Mouse (Mus musculus) C2C12 (cell line): ENCODE results near the gene Hebp1. TPM values are rescaled to one million over a fixed set of nuclear protein-coding genes. Genes with fewer than 3 reads are reported as not detected.

ENCODE experiments used
- H3K27me3 ChIP-seq: one replicate; pipeline ENCODE4 v1.6.1; 2011; ENCODE audit not compliant: control insufficient read depth, insufficient read depth, insufficient read length
- H3K36me3 ChIP-seq: one replicate; pipeline ENCODE4 v1.6.1; 2011; ENCODE audit not compliant: control insufficient read depth, insufficient read depth
- H3K4me3 ChIP-seq: one replicate; pipeline ENCODE4 v1.5.1; 2011; ENCODE audit warnings: mild to moderate bottlenecking, control low read depth; ENCODE audit not compliant: poor library complexity, insufficient read depth, severe bottlenecking
- H3K79me2 ChIP-seq: one replicate; pipeline ENCODE4 v1.6.1; 2011; ENCODE audit not compliant: control insufficient read depth, insufficient read depth
- H3K79me3 ChIP-seq: one replicate; pipeline ENCODE4 v1.6.1; 2011; ENCODE audit warnings: low read depth, control low read depth
- H3ac ChIP-seq: one replicate; pipeline ENCODE3; 2011; ENCODE audit warnings: low read depth; ENCODE audit not compliant: control insufficient read depth, insufficient read length
- CEBPB ChIP-seq: IDR thresholded peaks from one replicate; pipeline ENCODE4 v1.6.1; 2011; ENCODE audit warnings: low read depth, mild to moderate bottlenecking, control low read depth, moderate library complexity
- CTCF ChIP-seq: IDR thresholded peaks from one replicate; pipeline ENCODE4 v1.5.1; 2011; ENCODE audit not compliant: control insufficient read depth, insufficient read depth, insufficient read length
- FOSL1 ChIP-seq: IDR thresholded peaks from one replicate; pipeline ENCODE4 v1.8.0; 2011; ENCODE audit warnings: mild to moderate bottlenecking, low read length; ENCODE audit not compliant: poor library complexity, insufficient read depth, severe bottlenecking
- MAX ChIP-seq: IDR thresholded peaks from one replicate; pipeline ENCODE4 v1.6.1; 2011; ENCODE audit warnings: mild to moderate bottlenecking, control low read depth
- MYOD1 ChIP-seq: IDR thresholded peaks from one replicate; pipeline ENCODE4 v1.6.1; 2011; ENCODE audit warnings: low read depth; ENCODE audit not compliant: control insufficient read depth, insufficient read length
- MYOG ChIP-seq: IDR thresholded peaks from one replicate; pipeline ENCODE4 v1.6.1; 2011; ENCODE audit not compliant: control insufficient read depth, insufficient read length; ENCODE audit errors: extremely low read depth
- USF1 ChIP-seq: IDR thresholded peaks from one replicate; pipeline ENCODE4 v1.6.1; 2011; ENCODE audit warnings: low read depth, mild to moderate bottlenecking, control low read depth, moderate library complexity
- polyA plus RNA-seq: library from polyadenylated mRNA; unstranded; fragments of >200 nt; fragmentation: generic; extraction: Trizol; gene quantifications from one replicate; pipeline ENCODE4 v1.2.1, GENCODE M21; 2012; ENCODE audit warnings: missing spikeins

Gene Hebp1
- polyA plus RNA-seq, 1 experiment: 18.4 TPM

- TF ChIP-seq MYOG: no peak
- no peak for TF ChIP-seq USF1
- TF ChIP-seq FOSL1: no peak
- no peak for TF ChIP-seq CTCF
- Histone ChIP-seq H3K79me3 (no peaks in the 10 kb centered on the region), H3ac (no peak overlapping the region), H3K36me3 (no peaks in the 10 kb centered on the region), H3K27me3 (no peaks in the 10 kb centered on the region), H3K4me3 (no peak overlapping the region), H3K79me2 (no peaks in the 10 kb centered on the region)
Measured at GRCm38 (mm10) chr6:135143151-135143550, 54.7 kb downstream of the Hebp1 start.

- Histone ChIP-seq H3K4me3 (no peak overlapping the region), H3K27me3 (no peaks in the 10 kb centered on the region), H3K36me3 (no peaks in the 10 kb centered on the region), H3K79me3 (no peaks in the 10 kb centered on the region), H3ac (no peak overlapping the region), H3K79me2 (no peaks in the 10 kb centered on the region)
- no peak for TF ChIP-seq MAX
- TF ChIP-seq USF1: no peak
- TF ChIP-seq MYOG: no peak
- no peak for TF ChIP-seq CEBPB
- no peak for TF ChIP-seq FOSL1
- no peak for TF ChIP-seq CTCF
- no peak for TF ChIP-seq MYOD1
Measured at GRCm38 (mm10) chr6:135141451-135142147, 56.2 kb downstream of the Hebp1 start.

- Histone ChIP-seq H3K36me3 (no peaks in the 10 kb centered on the region), H3K27me3 (no peaks in the 10 kb centered on the region), H3K4me3 (no peak overlapping the region), H3K79me2 (no peaks in the 10 kb centered on the region), H3K79me3 (no peaks in the 10 kb centered on the region), H3ac (no peak overlapping the region)
- no peak for TF ChIP-seq USF1
- no peak for TF ChIP-seq MAX
Measured at GRCm38 (mm10) chr6:135138746-135139145, 59.1 kb downstream of the Hebp1 start.

- Histone ChIP-seq H3K79me2 (no peaks in the 10 kb centered on the region), H3K27me3 (no peaks in the 10 kb centered on the region), H3ac (no peak overlapping the region), H3K36me3 (no peaks in the 10 kb centered on the region), H3K79me3 (no peaks in the 10 kb centered on the region), H3K4me3 (no peak overlapping the region)
- TF ChIP-seq MYOD1: peak; percentile 4
- TF ChIP-seq CTCF: no peak
Measured at GRCm38 (mm10) chr6:135138207-135138606, 59.6 kb downstream of the Hebp1 start.

- no peak overlapping the region for H3ac ChIP-seq
- H3K36me3 ChIP-seq: no peaks in the 10 kb centered on the region
- H3K4me3 ChIP-seq: no peak overlapping the region
- no peaks in the 10 kb centered on the region for H3K79me3 ChIP-seq
- H3K79me2 ChIP-seq: no peaks in the 10 kb centered on the region
- TF ChIP-seq USF1: no peak
- TF ChIP-seq CEBPB: no peak
- TF ChIP-seq MYOG: no peak
- TF ChIP-seq FOSL1: no peak
- no peak for TF ChIP-seq MYOD1
- no peak for TF ChIP-seq CTCF
- TF ChIP-seq MAX: no peak
- H3K27me3 ChIP-seq: no peaks in the 10 kb centered on the region
Measured at GRCm38 (mm10) chr6:135137736-135138135, 60.1 kb downstream of the Hebp1 start.

GRCm38 (mm10) chr6:135136439-135137161 lies 61.2 kb downstream of the Hebp1 start:
- Histone ChIP-seq H3K36me3 (no peaks in the 10 kb centered on the region), H3K79me3 (no peaks in the 10 kb centered on the region), H3K27me3 (no peaks in the 10 kb centered on the region), H3K4me3 (no peak overlapping the region), H3ac (no peak overlapping the region), H3K79me2 (no peaks in the 10 kb centered on the region)
- TF ChIP-seq MAX: no peak
- no peak for TF ChIP-seq CEBPB
- TF ChIP-seq MYOD1: no peak
- TF ChIP-seq FOSL1: no peak
- TF ChIP-seq CTCF: no peak
- no peak for TF ChIP-seq MYOG
- TF ChIP-seq USF1: no peak
